Mouse (Mus musculus): ENCODE measurements around the gene Sez6l. TPM values are rescaled to one million over a fixed set of nuclear protein-coding genes. Genes with fewer than 3 reads are reported as not detected.

Gene Sez6l
- polyA plus RNA-seq, 1 experiment, result 0.32 TPM

DNA sequence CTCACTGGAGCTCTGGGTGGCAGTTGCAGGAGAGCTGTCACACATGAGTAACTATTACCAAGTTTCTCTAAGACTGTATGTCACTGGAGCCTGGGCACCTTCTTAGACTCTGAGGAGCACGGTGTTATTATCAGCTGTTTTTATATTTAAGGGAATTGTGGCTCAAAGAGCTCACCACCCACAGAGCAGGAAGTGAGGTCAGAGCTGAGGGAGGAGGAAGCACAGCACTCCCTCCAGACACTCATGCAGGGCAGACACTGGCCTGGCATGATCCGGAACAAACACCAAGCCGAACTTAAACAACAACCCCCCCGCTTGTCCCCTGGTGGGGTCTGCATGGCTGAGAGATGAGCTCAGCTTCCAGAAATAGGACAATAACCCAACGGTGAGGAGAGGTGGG is 51.7 kb downstream of the Sez6l start:
- Histone ChIP-seq H3K4me3 (ENCODE audit: insufficient read depth, low read length) (no peak overlapping the region), H3K4me1 (ENCODE audit: control insufficient read depth, insufficient read depth, low read length) (no peaks in the 10 kb centered on the region), H3K27ac (ENCODE audit: insufficient read depth, low read length) (no peak overlapping the region)
- TF ChIP-seq CTCF (IDR thresholded peaks at IDR 0.05; ENCODE audit: borderline replicate concordance, insufficient read depth, low read length) (no peak), POLR2A (IDR thresholded peaks at IDR 0.05; ENCODE audit: low read depth, low read length) (no peak)

DNA sequence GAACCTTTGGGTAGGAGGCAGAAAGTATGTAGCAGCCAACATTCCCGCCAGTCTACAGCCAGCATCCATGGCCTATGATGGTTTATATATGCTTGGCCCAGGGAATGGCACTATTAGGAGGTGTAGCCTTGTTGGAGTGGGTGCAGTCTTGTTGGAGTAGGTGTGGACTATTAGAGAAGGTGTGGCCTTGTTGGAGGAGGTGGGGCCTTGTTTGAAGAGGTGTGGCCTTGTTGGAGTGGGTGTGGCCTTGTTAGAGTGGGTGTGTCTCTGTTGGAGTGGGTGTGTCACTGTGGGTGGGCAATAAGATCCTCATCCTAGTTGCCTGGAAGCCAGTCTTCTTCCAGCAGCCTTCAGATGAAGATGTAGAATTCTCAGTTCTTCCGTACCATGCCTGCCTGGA is 53.2 kb downstream of the Sez6l start:
- H3K27ac ChIP-seq (ENCODE audit: insufficient read depth, low read length), result no peak overlapping the region

DNA sequence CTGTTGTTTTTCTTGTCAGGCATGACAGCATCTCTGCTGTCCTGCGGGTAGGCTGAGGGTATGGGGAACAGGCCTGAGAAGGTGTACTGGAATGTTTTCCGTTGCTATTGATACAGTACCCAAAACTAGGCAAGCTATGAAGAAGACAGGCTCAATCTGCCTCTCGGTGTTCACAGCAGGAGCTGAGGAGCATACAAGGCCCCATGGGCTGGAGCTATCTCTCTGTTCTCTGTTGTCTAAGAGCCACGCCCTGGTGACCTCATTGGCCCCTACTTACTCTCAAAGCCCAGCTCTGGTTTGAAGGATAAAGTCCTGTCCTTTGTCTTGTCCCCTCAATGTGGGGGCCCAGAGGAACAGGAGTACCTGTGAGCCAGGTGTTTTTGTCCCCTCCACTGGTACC is 53.7 kb downstream of the Sez6l start:
- Histone ChIP-seq H3K27ac (ENCODE audit: insufficient read depth, low read length) (no peak overlapping the region), H3K4me1 (ENCODE audit: control insufficient read depth, insufficient read depth, low read length) (no peaks in the 10 kb centered on the region), H3K4me3 (ENCODE audit: insufficient read depth, low read length) (no peak overlapping the region)
- TF ChIP-seq POLR2A (IDR thresholded peaks at IDR 0.05; ENCODE audit: low read depth, low read length) (no peak), CTCF (IDR thresholded peaks at IDR 0.05; ENCODE audit: borderline replicate concordance, insufficient read depth, low read length) (no peak)

More for the DNA sequence above, 53.2 kb downstream of the Sez6l start:
- TF ChIP-seq POLR2A (IDR thresholded peaks at IDR 0.05; ENCODE audit: low read depth, low read length) (no peak), CTCF (IDR thresholded peaks at IDR 0.05; ENCODE audit: borderline replicate concordance, insufficient read depth, low read length) (no peak)
- Histone ChIP-seq H3K4me1 (ENCODE audit: control insufficient read depth, insufficient read depth, low read length) (no peaks in the 10 kb centered on the region), H3K4me3 (ENCODE audit: insufficient read depth, low read length) (no peak overlapping the region)

DNA sequence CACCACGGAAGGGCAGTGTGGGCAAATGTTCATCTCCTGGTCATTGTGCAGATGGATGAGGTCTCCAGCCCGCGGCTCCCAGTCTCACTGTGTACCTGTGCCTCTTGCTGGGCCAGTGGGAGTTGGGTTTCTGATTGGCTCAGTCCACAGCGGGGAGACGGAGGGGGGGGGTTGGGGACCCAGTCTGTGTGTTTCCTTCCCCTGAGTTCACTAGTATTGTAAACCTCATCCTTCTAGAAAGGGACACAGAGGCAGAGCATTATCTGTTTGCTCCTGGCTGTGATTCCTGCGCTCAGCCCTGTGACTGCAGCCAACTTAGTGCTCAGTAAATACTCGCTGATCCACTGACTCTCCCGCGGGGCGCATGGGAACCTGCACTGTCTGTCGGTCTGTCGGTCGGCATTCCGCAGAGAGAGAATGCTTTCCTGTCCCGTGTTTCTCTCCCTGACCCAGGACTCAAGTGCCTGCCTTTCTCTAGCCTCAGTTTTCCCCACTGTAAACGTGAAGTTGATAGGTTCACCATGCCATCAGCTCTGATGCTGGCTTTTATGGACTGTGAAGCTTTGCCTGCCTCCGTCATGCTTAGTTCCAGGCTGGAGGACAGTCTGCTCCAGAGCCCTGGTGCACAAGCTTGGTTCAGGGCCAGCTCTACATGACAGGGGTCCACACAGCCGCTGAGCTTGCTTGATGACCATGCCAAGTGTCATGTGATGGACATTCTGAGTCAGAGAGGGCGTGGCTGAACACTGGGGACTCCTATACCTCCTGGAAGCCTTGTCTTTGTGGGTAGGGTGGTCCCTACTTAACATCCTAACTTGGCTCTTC is 55.1 kb downstream of the Sez6l start:
- Histone ChIP-seq H3K4me3 (ENCODE audit: insufficient read depth, low read length) (no peak overlapping the region), H3K27ac (ENCODE audit: insufficient read depth, low read length) (no peak overlapping the region), H3K4me1 (ENCODE audit: control insufficient read depth, insufficient read depth, low read length) (no peaks in the 10 kb centered on the region)
- TF ChIP-seq POLR2A (IDR thresholded peaks at IDR 0.05; ENCODE audit: low read depth, low read length) (no peak), CTCF (IDR thresholded peaks at IDR 0.05; ENCODE audit: borderline replicate concordance, insufficient read depth, low read length) (no peak)

DNA sequence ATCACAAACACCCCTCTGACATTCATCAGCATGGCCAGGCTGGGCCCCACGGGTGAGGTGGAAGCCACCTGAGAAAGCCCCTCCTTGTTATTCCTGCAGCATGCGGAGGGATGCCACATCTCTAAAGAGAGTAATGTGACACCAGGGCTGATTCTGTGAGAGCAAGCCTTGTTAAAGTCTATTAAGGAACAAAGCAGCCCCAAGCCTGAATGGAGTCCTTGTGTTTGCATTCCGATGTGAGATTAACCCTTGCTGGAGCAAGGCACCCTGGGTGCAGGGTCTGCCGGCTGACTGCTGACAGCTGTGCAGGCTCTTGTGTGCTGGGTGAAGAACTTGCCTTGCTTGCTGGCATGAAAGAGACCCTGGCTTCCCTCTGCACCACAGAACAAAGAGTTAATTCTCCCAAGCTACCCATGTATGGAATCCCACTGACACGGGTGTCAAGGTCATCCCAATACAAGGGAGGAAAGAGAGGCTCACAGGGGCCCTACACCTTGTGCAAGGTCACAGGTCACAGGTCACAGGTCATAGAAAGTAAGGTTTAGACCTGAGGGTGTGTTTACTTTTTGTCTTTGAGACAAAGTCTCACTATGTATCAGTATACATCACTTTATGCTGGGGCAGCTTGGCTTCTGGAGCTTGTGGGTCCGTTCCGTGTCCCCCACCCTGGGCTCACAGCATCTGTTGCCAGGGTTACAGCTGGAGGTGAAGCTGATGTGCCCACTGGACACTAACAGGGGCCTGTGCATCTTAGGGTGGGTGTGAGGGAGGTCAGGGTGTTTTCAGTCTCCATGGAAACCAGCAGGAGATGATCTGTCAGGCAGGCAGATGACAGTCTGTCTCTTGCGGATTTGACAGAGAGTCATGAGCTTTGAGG is 55.9 kb downstream of the Sez6l start:
- no peak overlapping the region for H3K4me3 ChIP-seq (ENCODE audit: insufficient read depth, low read length)
- TF ChIP-seq POLR2A (IDR thresholded peaks at IDR 0.05; ENCODE audit: low read depth, low read length) (no peak), CTCF (IDR thresholded peaks at IDR 0.05; ENCODE audit: borderline replicate concordance, insufficient read depth, low read length) (no peak)
- H3K27ac ChIP-seq (ENCODE audit: insufficient read depth, low read length), result no peak overlapping the region
- no peaks in the 10 kb centered on the region for H3K4me1 ChIP-seq (ENCODE audit: control insufficient read depth, insufficient read depth, low read length)

DNA sequence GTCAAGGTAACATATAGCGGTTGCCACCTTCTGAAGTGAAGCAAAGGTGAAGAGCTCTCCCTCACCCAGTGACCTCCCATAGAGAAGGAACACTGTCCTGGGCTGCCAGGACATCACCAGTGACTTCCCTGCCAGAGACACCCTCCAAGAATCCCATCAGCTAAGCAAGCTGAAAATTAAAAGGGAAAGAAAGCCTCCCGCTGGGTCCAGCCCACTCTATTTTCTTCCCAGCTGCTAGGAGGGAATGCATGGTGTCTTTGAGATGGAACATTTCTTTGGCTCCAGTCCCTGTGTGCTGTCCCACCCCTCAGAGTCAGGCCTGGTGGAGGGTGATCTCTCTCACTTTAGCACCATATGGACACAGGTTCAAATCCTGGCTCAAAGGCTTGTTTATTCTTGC is 58.2 kb downstream of the Sez6l start:
- Histone ChIP-seq H3K4me3 (ENCODE audit: insufficient read depth, low read length) (no peak overlapping the region), H3K27ac (ENCODE audit: insufficient read depth, low read length) (no peak overlapping the region), H3K4me1 (ENCODE audit: control insufficient read depth, insufficient read depth, low read length) (no peaks in the 10 kb centered on the region)
- no peak for TF ChIP-seq POLR2A (IDR thresholded peaks at IDR 0.05; ENCODE audit: low read depth, low read length)
- TF ChIP-seq CTCF (IDR thresholded peaks at IDR 0.05; ENCODE audit: borderline replicate concordance, insufficient read depth, low read length), result no peak

DNA sequence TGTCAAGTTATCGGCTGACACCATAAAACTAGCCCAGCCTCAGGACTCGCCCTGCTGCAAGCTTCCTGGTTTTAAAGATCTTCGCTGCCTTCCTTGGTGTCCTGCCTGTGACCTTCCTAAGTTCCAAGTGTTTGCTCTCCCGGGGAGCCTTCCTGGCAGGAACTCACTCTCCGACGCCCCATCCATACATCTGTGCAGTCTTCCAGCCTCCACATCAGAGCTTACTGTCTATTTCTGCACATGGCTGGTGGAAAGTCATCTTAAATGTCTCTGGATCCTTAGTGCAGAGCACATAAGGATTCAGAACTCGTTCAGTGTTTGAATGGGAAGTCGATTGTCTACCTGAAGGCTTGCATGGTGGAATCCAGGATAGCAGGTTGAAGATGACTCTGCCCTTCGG is 59.5 kb downstream of the Sez6l start:
- no peak overlapping the region for H3K4me3 ChIP-seq (ENCODE audit: insufficient read depth, low read length)
- TF ChIP-seq POLR2A (IDR thresholded peaks at IDR 0.05; ENCODE audit: low read depth, low read length), result no peak
- no peaks in the 10 kb centered on the region for H3K4me1 ChIP-seq (ENCODE audit: control insufficient read depth, insufficient read depth, low read length)
- no peak overlapping the region for H3K27ac ChIP-seq (ENCODE audit: insufficient read depth, low read length)

DNA sequence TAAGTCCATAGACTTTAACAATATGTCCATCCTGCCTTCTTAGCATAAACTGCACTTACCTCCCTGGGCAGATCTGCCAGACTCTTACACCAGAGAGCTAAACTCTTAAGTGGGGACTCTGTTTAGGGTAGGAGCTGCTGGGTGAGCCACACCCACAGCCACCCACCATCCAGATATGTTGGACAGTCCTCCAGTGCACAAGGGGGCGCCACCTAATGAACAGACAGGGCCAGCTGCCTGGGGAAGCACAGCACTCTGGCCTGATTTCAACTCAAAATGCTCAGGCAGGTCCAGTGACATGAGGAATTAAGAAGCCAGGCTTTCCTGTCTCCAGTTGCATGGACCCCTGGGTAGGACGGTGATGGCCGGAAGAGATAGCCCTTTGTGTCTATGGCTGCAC is 60.5 kb downstream of the Sez6l start:
- no peak for TF ChIP-seq POLR2A (IDR thresholded peaks at IDR 0.05; ENCODE audit: low read depth, low read length)
- no peak for TF ChIP-seq CTCF (IDR thresholded peaks at IDR 0.05; ENCODE audit: borderline replicate concordance, insufficient read depth, low read length)
- H3K4me3 ChIP-seq (ENCODE audit: insufficient read depth, low read length), result no peak overlapping the region

DNA sequence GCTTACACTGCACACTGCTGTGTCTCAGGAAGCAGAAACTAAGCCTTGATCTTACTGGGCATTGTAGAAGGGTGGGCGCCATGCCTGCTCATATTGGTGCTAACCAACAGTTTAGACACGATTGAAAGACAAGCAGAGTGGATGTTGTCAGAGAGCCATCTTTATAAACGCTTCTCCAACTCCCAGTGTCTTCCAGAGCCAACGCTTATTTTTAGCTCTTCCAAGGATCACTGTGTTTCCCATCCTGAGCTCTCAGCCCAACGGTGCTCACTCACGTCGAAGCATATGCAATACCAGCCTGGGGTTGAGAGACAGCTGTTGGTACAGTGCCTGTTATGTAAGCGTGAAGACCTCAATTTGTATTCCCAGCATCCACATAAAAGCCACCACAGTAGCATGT is 66.6 kb downstream of the Sez6l start:
- no peaks in the 10 kb centered on the region for H3K4me1 ChIP-seq (ENCODE audit: control insufficient read depth, insufficient read depth, low read length)
- no peak overlapping the region for H3K27ac ChIP-seq (ENCODE audit: insufficient read depth, low read length)
- TF ChIP-seq POLR2A (IDR thresholded peaks at IDR 0.05; ENCODE audit: low read depth, low read length), result no peak
- no peak for TF ChIP-seq CTCF (IDR thresholded peaks at IDR 0.05; ENCODE audit: borderline replicate concordance, insufficient read depth, low read length)
- no peak overlapping the region for H3K4me3 ChIP-seq (ENCODE audit: insufficient read depth, low read length)

More for the DNA sequence above, 60.5 kb downstream of the Sez6l start:
- Histone ChIP-seq H3K4me1 (ENCODE audit: control insufficient read depth, insufficient read depth, low read length) (no peaks in the 10 kb centered on the region), H3K27ac (ENCODE audit: insufficient read depth, low read length) (no peak overlapping the region)

DNA sequence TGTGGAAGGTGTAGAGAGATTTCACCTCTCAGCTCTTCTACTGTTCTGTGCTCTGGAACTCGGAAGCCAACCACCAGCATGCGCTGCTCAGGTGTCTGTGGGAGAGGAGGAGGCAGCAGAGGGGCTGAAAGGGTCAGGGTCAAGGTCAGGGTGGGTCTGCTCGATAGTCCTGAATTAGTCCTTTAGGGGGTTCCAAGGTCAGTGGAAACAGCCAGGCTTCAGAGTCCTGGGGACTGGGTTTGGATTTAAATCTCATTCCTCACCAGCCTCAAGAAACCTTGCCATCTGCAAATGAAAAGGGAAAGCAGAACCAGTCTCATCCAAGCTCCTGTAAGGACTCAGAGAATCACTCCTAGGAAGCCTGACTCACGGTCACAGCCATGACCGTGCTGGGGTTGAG is 67.1 kb downstream of the Sez6l start:
- H3K4me1 ChIP-seq (ENCODE audit: control insufficient read depth, insufficient read depth, low read length), result no peaks in the 10 kb centered on the region
- TF ChIP-seq CTCF (IDR thresholded peaks at IDR 0.05; ENCODE audit: borderline replicate concordance, insufficient read depth, low read length), result no peak
- no peak for TF ChIP-seq POLR2A (IDR thresholded peaks at IDR 0.05; ENCODE audit: low read depth, low read length)
- H3K4me3 ChIP-seq (ENCODE audit: insufficient read depth, low read length), result no peak overlapping the region
- no peak overlapping the region for H3K27ac ChIP-seq (ENCODE audit: insufficient read depth, low read length)
